Mouse (Mus musculus) liver, postnatal 0 days (tissue): ENCODE data around the gene Tmem72.

ENCODE experiments used
- CTCF ChIP-seq: sonication (generic); IDR thresholded peaks from 2 replicates; pipeline ENCODE4 v1.5.1; 2016; ENCODE audit warnings: antibody characterized with exemption, low read depth
- EP300 ChIP-seq: IDR thresholded peaks from 2 replicates; pipeline ENCODE4 v1.6.1; 2016; ENCODE audit warnings: antibody characterized with exemption, low read depth, mild to moderate bottlenecking

- TF ChIP-seq CTCF (no peak), EP300 (no peak)
These were observed 49.8 kb downstream of the Tmem72 start for GRCm38 (mm10) chr6:116666892-116667291.
